Mouse (Mus musculus): ENCODE results near the gene Fhod1. TPM values are rescaled to one million over a fixed set of nuclear protein-coding genes. Genes with fewer than 3 reads are reported as not detected.

The Fhod1 gene
- polyA plus RNA-seq, 1 experiment = 33.6 TPM

DNA sequence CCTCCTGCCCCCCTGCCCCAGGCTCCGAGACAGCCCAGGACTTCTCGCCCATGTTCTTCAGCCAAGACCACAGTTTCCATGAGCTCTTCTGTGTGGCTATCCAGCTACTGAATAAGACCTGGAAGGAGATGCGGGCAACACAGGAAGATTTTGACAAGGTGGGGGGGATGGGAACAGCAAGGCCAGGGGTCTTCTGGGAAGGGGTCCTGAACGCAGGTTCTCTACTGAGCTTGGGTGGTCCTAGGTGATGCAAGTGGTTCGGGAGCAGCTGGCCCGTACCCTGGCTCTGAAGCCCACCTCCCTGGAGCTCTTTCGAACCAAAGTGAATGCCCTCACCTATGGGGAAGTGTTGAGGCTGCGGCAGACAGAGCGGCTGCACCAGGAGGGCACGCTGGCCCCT is 39.3 kb downstream of the Fhod1 start:
- WGBS = 97% methylated on average over 10 of the region's 10 CpGs
- no peaks in the 10 kb centered on the region for H3K27me3 ChIP-seq (ENCODE audit: control insufficient read depth, insufficient read depth, low read length)
- no peak for DNase-seq

DNA sequence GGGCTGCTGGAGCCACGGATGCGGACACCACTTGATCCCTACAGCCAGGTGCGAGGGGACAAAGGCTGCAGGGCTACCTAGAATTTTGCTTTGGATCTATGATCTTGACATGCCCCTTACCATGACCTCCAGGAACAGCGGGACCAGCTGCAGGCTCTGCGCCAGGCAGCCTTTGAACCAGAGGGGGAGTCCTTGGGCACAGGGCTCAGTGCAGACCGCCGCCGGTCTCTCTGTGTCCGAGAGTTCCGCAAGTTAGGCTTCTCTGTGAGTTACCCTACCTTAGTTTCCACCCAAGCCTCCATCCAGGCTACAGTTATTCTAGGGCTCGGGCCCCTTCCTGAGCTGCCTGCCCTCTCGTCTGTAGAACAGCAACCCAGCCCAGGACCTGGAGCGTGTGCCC is 40.1 kb downstream of the Fhod1 start:
- H3K36me3 ChIP-seq (ENCODE audit: control insufficient read depth, insufficient read depth, low read length) = peaks cover 13% of the 10 kb centered on the region
- DNase-seq = no peak

More for the DNA sequence above, 39.3 kb downstream of the Fhod1 start:
- H3K27ac ChIP-seq (ENCODE audit: control insufficient read depth, insufficient read depth, low read length) = no peak overlapping the region
- peaks cover 6% of the 10 kb centered on the region; the same call in 1 of the 2 replicates for H3K36me3 ChIP-seq (ENCODE audit: control insufficient read depth, insufficient read depth, low read length)
- H3K4me1 ChIP-seq (replicated peaks; ENCODE audit: control insufficient read depth, insufficient read depth, low read length) = peaks cover 43% of the 10 kb centered on the region
- no peak for TF ChIP-seq POLR2A (IDR thresholded peaks at IDR 0.05; ENCODE audit: control insufficient read depth, extremely low read depth, insufficient read depth, low read length, poor library complexity)
- TF ChIP-seq CTCF (IDR thresholded peaks at IDR 0.05; ENCODE audit: borderline replicate concordance, control insufficient read depth, extremely low read depth, insufficient read depth, low read length, poor library complexity) = no peak
- no peak overlapping the region for H3K4me3 ChIP-seq (ENCODE audit: control insufficient read depth, insufficient read depth, low read length)

DNA sequence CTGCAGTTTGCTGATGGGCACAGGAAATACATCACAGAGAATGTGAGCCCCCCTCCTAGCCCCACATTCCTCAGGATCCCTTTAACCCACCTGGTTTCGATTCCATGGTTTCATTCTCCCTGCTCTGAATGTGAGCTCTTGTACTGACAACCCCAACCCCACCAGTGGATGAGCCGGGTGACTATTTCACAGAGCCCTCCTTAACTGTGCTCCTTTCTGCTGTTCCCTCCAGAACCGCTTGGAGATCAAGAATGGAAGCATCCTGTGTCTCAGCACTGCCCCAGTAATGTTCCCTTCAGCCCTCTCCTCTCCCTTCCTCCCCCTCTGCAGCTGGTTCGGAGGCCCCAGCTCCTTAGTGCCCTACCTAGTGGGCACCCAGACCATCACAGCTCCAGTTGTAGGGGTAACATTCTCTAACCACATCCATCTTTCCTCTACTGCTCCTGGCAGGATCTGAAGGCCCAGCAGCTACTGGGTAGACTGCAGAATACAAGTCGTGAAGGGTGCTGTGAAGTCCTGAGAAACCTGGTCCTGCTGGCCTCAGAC is 41.5 kb downstream of the Fhod1 start:
- TF ChIP-seq CTCF (IDR thresholded peaks at IDR 0.05; ENCODE audit: borderline replicate concordance, control insufficient read depth, extremely low read depth, insufficient read depth, low read length, poor library complexity) (no peak), POLR2A (IDR thresholded peaks at IDR 0.05; ENCODE audit: control insufficient read depth, extremely low read depth, insufficient read depth, low read length, poor library complexity) (no peak)
- peak overlapping the region; percentile 53; the same call in 1 of the 2 replicates for H3K27ac ChIP-seq (ENCODE audit: control insufficient read depth, insufficient read depth, low read length)

More for the DNA sequence above, 40.1 kb downstream of the Fhod1 start:
- 98% methylated on average over 13 of the region's 13 CpGs for WGBS
- Histone ChIP-seq H3K4me3 (ENCODE audit: control insufficient read depth, insufficient read depth, low read length) (no peak overlapping the region), H3K27ac (ENCODE audit: control insufficient read depth, insufficient read depth, low read length) (no peak overlapping the region), H3K4me1 (replicated peaks; ENCODE audit: control insufficient read depth, insufficient read depth, low read length) (peaks cover 45% of the 10 kb centered on the region), H3K27me3 (ENCODE audit: control insufficient read depth, insufficient read depth, low read length) (no peaks in the 10 kb centered on the region)
- no peak for TF ChIP-seq CTCF (IDR thresholded peaks at IDR 0.05; ENCODE audit: borderline replicate concordance, control insufficient read depth, extremely low read depth, insufficient read depth, low read length, poor library complexity)
- no peak for TF ChIP-seq POLR2A (IDR thresholded peaks at IDR 0.05; ENCODE audit: control insufficient read depth, extremely low read depth, insufficient read depth, low read length, poor library complexity)

DNA sequence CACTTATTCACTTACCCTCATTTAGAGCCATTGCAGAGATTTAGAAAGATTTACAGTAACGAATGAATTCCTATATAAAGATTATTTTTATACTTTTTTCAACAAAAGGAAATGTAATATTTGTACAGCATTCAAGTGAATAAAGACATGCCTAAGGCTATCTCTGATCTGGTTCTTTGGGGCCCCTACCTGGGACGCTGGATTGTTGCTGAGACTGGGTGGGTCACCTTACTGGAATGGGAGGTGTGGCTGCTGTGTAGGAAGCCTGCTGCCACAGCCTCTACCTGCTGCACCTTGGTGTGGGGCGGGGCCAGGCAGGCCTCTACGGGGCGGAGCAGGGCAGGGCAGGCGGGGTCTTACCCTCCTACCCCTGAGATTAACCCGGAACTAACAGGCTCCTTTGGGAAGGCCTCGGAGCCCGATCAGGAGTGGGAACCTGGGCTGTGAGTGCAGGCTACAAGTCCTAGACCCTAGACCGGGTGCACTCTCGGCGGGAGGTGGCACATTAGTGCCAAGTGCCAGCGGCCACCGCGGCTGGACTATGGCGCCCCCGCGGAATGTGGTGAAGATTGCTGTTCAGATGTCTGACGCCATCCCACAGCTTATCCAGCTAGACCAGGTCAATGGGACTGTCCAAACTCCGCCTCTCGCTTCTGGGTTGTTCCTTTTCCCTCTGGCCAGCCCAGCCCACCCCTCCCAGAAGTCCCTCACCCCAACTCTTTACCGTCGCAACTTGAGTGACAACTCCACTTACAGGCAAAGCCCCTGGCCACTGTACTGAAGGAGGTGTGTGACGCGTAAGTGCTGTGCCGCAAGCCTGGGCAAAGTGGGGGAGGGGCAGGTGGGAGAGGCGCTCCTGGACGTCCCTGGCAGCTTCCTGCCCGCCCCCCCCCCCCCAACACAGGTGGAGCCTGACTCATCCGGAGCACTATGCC is 42.3 kb downstream of the Fhod1 start, which contains the start of gene Elmo3:
Gene Elmo3, plus strand, starts transcription at position 391 of the 935 bp plus-strand sequence.
- Histone ChIP-seq H3K4me3 (ENCODE audit: control insufficient read depth, insufficient read depth, low read length) (peak within 1 kb of the TSS; percentile 34), H3K27me3 (ENCODE audit: control insufficient read depth, insufficient read depth, low read length) (no peaks in the 10 kb centered on the region), H3K27ac (ENCODE audit: control insufficient read depth, insufficient read depth, low read length) (peak within 1 kb of the TSS; percentile 53; the same call in 1 of the 2 replicates), H3K4me1 (replicated peaks; ENCODE audit: control insufficient read depth, insufficient read depth, low read length) (peaks cover 45% of the 10 kb centered on the region), H3K36me3 (ENCODE audit: control insufficient read depth, insufficient read depth, low read length) (peaks cover 30% of the 10 kb centered on the region)
- peak; percentile 63 for DNase-seq
- WGBS = 23% methylated on average over 28 of the region's 30 CpGs
- TF ChIP-seq POLR2A (IDR thresholded peaks at IDR 0.05; ENCODE audit: control insufficient read depth, extremely low read depth, insufficient read depth, low read length, poor library complexity) (no peak), CTCF (IDR thresholded peaks at IDR 0.05; ENCODE audit: borderline replicate concordance, control insufficient read depth, extremely low read depth, insufficient read depth, low read length, poor library complexity) (no peak)

More for the DNA sequence above, 41.5 kb downstream of the Fhod1 start:
- no peak for DNase-seq
- H3K36me3 ChIP-seq (ENCODE audit: control insufficient read depth, insufficient read depth, low read length) = peaks cover 26% of the 10 kb centered on the region
- WGBS = 52% methylated on average over 5 of the region's 5 CpGs
- no peak overlapping the region for H3K4me3 ChIP-seq (ENCODE audit: control insufficient read depth, insufficient read depth, low read length)
- H3K4me1 ChIP-seq (replicated peaks; ENCODE audit: control insufficient read depth, insufficient read depth, low read length) = peaks cover 45% of the 10 kb centered on the region
- H3K27me3 ChIP-seq (ENCODE audit: control insufficient read depth, insufficient read depth, low read length) = no peaks in the 10 kb centered on the region

DNA sequence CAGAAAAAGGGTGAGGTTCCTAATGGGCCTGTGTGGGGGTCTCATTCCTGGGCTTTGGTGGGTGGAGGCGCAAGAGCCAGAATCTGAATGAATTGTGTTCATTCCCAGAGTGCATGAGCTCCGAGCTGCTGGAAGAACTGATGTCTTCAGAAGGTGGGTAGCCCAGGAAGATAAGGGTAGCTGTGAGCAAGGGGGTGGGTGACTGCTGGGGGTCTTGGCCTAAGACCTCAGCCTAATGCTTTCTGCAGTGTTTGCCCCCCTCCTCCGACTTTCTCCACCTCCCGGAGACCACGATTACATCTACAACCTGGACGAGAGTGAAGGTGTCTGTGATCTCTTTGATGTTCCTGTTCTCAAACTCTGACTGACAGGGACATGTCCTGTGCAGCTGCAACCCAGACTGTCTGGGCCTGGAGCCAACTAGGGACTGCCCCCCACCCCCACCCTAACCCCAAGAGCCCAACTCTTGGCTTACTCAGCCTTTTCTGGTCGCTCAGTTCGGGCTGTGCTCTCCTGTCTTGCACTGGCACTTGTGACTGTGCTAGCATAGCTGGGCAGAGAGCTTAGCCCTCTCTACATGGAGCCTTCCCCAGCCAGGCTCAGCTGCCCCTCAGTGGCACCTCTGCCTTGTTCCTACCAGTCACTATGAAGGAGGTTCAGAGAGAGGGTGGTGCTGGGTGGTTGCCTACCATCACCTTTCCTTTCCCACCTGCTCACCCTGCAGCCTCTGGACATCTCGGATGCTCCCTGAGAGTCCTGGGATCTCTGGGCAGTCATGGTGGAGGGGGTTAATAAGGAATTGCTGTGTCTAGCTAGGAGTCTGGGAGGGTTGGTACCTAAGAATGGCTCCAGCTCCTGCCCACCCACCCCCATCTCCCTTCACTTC is 43.2 kb downstream of the Fhod1 start:
- Histone ChIP-seq H3K4me1 (replicated peaks; ENCODE audit: control insufficient read depth, insufficient read depth, low read length) (peaks cover 51% of the 10 kb centered on the region), H3K4me3 (ENCODE audit: control insufficient read depth, insufficient read depth, low read length) (no peak overlapping the region), H3K27me3 (ENCODE audit: control insufficient read depth, insufficient read depth, low read length) (no peaks in the 10 kb centered on the region), H3K36me3 (ENCODE audit: control insufficient read depth, insufficient read depth, low read length) (peaks cover 39% of the 10 kb centered on the region), H3K27ac (ENCODE audit: control insufficient read depth, insufficient read depth, low read length) (peak overlapping the region; percentile 42)
- no peak for DNase-seq
- 29% methylated on average over 9 of the region's 9 CpGs for WGBS
- TF ChIP-seq CTCF (IDR thresholded peaks at IDR 0.05; ENCODE audit: borderline replicate concordance, control insufficient read depth, extremely low read depth, insufficient read depth, low read length, poor library complexity) (no peak), POLR2A (IDR thresholded peaks at IDR 0.05; ENCODE audit: control insufficient read depth, extremely low read depth, insufficient read depth, low read length, poor library complexity) (no peak)

DNA sequence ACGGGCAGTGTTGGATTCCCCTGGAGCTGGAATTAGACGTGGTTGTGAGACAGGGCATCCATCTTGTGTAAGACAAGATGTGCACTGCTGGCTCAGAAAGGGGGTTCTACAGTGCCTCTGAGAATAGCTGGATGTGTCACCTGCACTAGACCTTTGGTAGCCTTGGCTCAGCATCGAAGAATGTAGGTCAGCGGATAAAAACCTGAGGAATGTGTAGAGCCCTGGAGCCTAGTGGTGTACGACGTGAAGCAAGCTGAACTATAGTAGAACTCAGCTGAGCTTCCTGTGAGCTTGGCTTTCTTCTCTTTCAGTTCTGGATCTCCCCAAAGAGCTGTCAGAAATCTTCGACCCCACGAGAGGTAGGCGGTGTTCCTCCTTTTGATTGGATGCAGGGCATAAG is 43.9 kb downstream of the Fhod1 start:
- H3K27ac ChIP-seq (ENCODE audit: control insufficient read depth, insufficient read depth, low read length) = peak overlapping the region; percentile 42
- 74% methylated on average over 9 of the region's 9 CpGs for WGBS
- H3K4me3 ChIP-seq (ENCODE audit: control insufficient read depth, insufficient read depth, low read length) = no peak overlapping the region
- no peaks in the 10 kb centered on the region for H3K27me3 ChIP-seq (ENCODE audit: control insufficient read depth, insufficient read depth, low read length)
- peaks cover 41% of the 10 kb centered on the region for H3K36me3 ChIP-seq (ENCODE audit: control insufficient read depth, insufficient read depth, low read length)
- H3K4me1 ChIP-seq (replicated peaks; ENCODE audit: control insufficient read depth, insufficient read depth, low read length) = peaks cover 52% of the 10 kb centered on the region
- no peak for DNase-seq
- TF ChIP-seq CTCF (IDR thresholded peaks at IDR 0.05; ENCODE audit: borderline replicate concordance, control insufficient read depth, extremely low read depth, insufficient read depth, low read length, poor library complexity) (no peak), POLR2A (IDR thresholded peaks at IDR 0.05; ENCODE audit: control insufficient read depth, extremely low read depth, insufficient read depth, low read length, poor library complexity) (no peak)

Data from thymus, adult 2 months (tissue).